Mouse (Mus musculus) spleen, adult 2 months (tissue): ENCODE results near the gene Kazald1.

ENCODE experiments used
- CTCF ChIP-seq: fragments of 200-500 bp; IDR thresholded peaks from 2 replicates; pipeline ENCODE4 v1.5.1; 2011; ENCODE audit warnings: mild to moderate bottlenecking, inconsistent platforms; ENCODE audit not compliant: insufficient read depth, insufficient read length, insufficient replicate concordance; ENCODE audit errors: extremely low read depth
- POLR2A ChIP-seq: fragments of 200-500 bp; IDR thresholded peaks from 2 replicates; pipeline ENCODE4 v1.6.1; 2011; ENCODE audit warnings: low read depth, low read length, inconsistent platforms

DNA sequence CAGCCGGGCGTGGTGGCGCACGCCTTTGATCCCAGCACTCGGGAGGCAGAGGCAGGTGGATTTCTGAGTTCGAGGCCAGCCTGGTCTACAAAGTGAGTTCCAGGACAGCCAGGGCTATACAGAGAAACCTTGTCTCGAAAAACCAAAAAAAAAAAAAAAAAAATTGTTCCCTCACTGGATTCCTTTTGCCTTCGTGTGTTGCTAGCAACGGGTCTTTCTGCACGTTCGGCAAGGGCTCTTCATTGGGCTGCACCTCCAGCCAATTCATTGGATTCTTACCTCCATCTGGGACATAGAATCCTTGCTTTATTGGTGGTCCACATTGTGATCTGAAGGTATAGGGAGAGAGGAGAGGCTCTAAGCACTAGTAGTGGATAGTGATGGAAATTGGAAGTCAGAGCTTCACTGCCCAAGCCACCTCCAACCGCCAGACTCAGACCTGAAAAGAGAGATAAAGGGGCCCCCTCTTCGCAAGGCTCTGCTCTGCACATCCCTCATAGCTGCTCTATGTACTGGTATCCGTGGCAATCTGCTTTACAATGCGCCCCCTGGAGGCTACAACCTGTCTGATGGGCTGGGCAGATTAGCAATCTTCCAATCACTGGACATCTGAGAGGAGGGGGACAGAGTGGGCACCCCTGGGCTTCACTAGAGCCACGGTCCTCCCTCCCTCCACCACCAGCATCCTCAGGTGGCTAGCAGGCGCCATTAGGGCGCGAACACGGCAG, 11.3 kb upstream of the Kazald1 start:
- TF ChIP-seq POLR2A (no peak), CTCF (peak; percentile 67; the same call in 1 of the 2 replicates)
